Mouse (Mus musculus): ENCODE measurements around the gene Casp3. TPM values are rescaled to one million over a fixed set of nuclear protein-coding genes. Genes with fewer than 3 reads are reported as not detected.

The Casp3 gene
- polyA plus RNA-seq, 1 experiment from 2014 or later: 287 TPM

GRCm38 (mm10) chr8:46630932-46631331, 13.8 kb downstream of the Casp3 start:
- WGBS: 96% methylated on average over 4 of the region's 4 CpGs
- H3K4me3 ChIP-seq: no peak overlapping the region
- no peak overlapping the region for H3K27ac ChIP-seq (replicated peaks)
- peaks cover 57% of the 10 kb centered on the region for H3K36me3 ChIP-seq
- H3K27me3 ChIP-seq: no peaks in the 10 kb centered on the region
- no peak for ATAC-seq (replicated peaks)
- H3K9ac ChIP-seq (replicated peaks): no peak overlapping the region
- no peaks in the 10 kb centered on the region for H3K4me1 ChIP-seq
- H3K4me2 ChIP-seq (replicated peaks): no peak overlapping the region
- no peaks in the 10 kb centered on the region for H3K9me3 ChIP-seq

GRCm38 (mm10) chr8:46639010-46639571, 22.0 kb downstream of the Casp3 start:
- H3K36me3 ChIP-seq: peaks cover 50% of the 10 kb centered on the region
- WGBS: 28% methylated on average over 6 of the region's 6 CpGs
- no peak overlapping the region for H3K4me2 ChIP-seq (replicated peaks)
- peaks cover 6% of the 10 kb centered on the region for H3K4me1 ChIP-seq
- ATAC-seq (replicated peaks): peak; percentile 68
- H3K9ac ChIP-seq (replicated peaks): no peak overlapping the region
- no peaks in the 10 kb centered on the region for H3K9me3 ChIP-seq
- no peak overlapping the region for H3K4me3 ChIP-seq
- peak overlapping the region; percentile 29; the same call in 1 of the 2 replicates for H3K27ac ChIP-seq (replicated peaks)
- no peaks in the 10 kb centered on the region for H3K27me3 ChIP-seq

- no peak overlapping the region for H3K4me2 ChIP-seq (replicated peaks)
- no peak for ATAC-seq (replicated peaks)
- no peak overlapping the region for H3K9ac ChIP-seq (replicated peaks)
- peaks cover 6% of the 10 kb centered on the region for H3K4me1 ChIP-seq
- WGBS: 87% methylated on average over 5 of the region's 5 CpGs
- H3K27ac ChIP-seq (replicated peaks): no peak overlapping the region
- H3K27me3 ChIP-seq: no peaks in the 10 kb centered on the region
- peaks cover 42% of the 10 kb centered on the region for H3K36me3 ChIP-seq
- H3K9me3 ChIP-seq: no peaks in the 10 kb centered on the region
- H3K4me3 ChIP-seq: no peak overlapping the region
Measured at GRCm38 (mm10) chr8:46639852-46640251, 22.8 kb downstream of the Casp3 start.

DNA sequence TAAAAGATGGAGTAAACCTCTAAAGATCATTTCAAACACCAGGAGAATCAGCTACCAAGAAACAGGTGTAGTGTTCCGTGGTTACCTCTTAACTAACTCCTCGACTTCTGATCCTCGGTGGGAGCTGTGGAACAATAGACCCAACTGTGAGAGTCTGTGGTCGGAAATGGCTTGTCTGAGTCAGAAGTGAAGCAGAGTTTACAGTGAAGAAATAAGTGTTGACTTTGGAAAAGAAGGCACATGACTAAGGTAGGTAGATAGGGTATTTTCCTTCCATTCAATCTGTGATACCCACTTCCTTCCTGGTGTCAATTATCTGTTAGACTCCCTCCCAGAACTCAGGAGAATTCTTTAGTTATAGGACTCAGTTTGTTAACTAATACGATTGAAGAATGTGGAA, 24.2 kb downstream of the Casp3 start:
- H3K27ac ChIP-seq (replicated peaks): no peak overlapping the region
- no peak overlapping the region for H3K4me2 ChIP-seq (replicated peaks)
- H3K4me1 ChIP-seq: peaks cover 6% of the 10 kb centered on the region
- H3K9me3 ChIP-seq: no peaks in the 10 kb centered on the region
- no peaks in the 10 kb centered on the region for H3K27me3 ChIP-seq
- no peak overlapping the region for H3K9ac ChIP-seq (replicated peaks)
- H3K36me3 ChIP-seq: peaks cover 28% of the 10 kb centered on the region
- no peak for ATAC-seq (replicated peaks)
- no peak overlapping the region for H3K4me3 ChIP-seq
- 91% methylated on average over 5 of the region's 5 CpGs for WGBS

- no peaks in the 10 kb centered on the region for H3K36me3 ChIP-seq
- H3K4me1 ChIP-seq: no peaks in the 10 kb centered on the region
- no peak overlapping the region for H3K27ac ChIP-seq (replicated peaks)
- no peak overlapping the region for H3K4me3 ChIP-seq
- H3K9me3 ChIP-seq: no peaks in the 10 kb centered on the region
- no peaks in the 10 kb centered on the region for H3K27me3 ChIP-seq
- no peak overlapping the region for H3K4me2 ChIP-seq (replicated peaks)
- WGBS: 92% methylated on average over 4 of the region's 4 CpGs
- no peak for ATAC-seq (replicated peaks)
- no peak overlapping the region for H3K9ac ChIP-seq (replicated peaks)
Measured at GRCm38 (mm10) chr8:46648421-46648820, 31.3 kb downstream of the Casp3 start.

- no peak overlapping the region for H3K4me3 ChIP-seq
- H3K4me2 ChIP-seq (replicated peaks): no peak overlapping the region
- no peaks in the 10 kb centered on the region for H3K4me1 ChIP-seq
- H3K27ac ChIP-seq (replicated peaks): no peak overlapping the region
- no peak overlapping the region for H3K9ac ChIP-seq (replicated peaks)
- no peaks in the 10 kb centered on the region for H3K36me3 ChIP-seq
- 83% methylated on average over 9 of the region's 9 CpGs for WGBS
- no peak for ATAC-seq (replicated peaks)
- no peaks in the 10 kb centered on the region for H3K27me3 ChIP-seq
- H3K9me3 ChIP-seq: no peaks in the 10 kb centered on the region
Measured at GRCm38 (mm10) chr8:46651872-46652271, 34.8 kb downstream of the Casp3 start.

- no peaks in the 10 kb centered on the region for H3K9me3 ChIP-seq
- no peaks in the 10 kb centered on the region for H3K27me3 ChIP-seq
- no peak overlapping the region for H3K9ac ChIP-seq (replicated peaks)
- no peak for ATAC-seq (replicated peaks)
- no peaks in the 10 kb centered on the region for H3K36me3 ChIP-seq
- WGBS: 92% methylated on average over 2 of the region's 2 CpGs
- no peak overlapping the region for H3K4me3 ChIP-seq
- H3K27ac ChIP-seq (replicated peaks): no peak overlapping the region
- H3K4me1 ChIP-seq: no peaks in the 10 kb centered on the region
- H3K4me2 ChIP-seq (replicated peaks): no peak overlapping the region
Measured at GRCm38 (mm10) chr8:46655919-46656318, 38.8 kb downstream of the Casp3 start.

DNA sequence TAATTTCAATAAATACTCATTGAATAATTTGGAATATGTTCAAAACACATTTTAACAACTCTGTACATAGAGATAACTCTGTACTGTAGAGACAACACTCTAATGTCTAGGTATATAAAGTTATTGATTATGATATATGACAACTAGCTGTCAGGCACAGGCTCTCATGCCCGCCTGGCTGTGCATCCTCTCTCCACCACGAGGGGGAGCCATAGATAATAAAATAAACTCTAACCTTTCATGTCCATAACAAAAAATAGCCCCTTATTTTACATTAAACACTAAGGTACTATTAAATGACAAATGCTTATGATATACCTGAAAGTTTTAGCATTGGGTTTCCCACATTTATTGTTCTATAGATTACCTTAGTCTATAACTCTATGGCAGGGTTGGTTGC, 54.4 kb downstream of the Casp3 start:
- Histone ChIP-seq H3K27ac (replicated peaks) (no peak overlapping the region), H3K4me3 (no peak overlapping the region), H3K9ac (replicated peaks) (no peak overlapping the region), H3K4me1 (no peaks in the 10 kb centered on the region), H3K4me2 (replicated peaks) (no peak overlapping the region), H3K27me3 (no peaks in the 10 kb centered on the region), H3K9me3 (no peaks in the 10 kb centered on the region), H3K36me3 (no peaks in the 10 kb centered on the region)
- WGBS: 1% methylated on average over 2 of the region's 2 CpGs
- ATAC-seq (replicated peaks): no peak

DNA sequence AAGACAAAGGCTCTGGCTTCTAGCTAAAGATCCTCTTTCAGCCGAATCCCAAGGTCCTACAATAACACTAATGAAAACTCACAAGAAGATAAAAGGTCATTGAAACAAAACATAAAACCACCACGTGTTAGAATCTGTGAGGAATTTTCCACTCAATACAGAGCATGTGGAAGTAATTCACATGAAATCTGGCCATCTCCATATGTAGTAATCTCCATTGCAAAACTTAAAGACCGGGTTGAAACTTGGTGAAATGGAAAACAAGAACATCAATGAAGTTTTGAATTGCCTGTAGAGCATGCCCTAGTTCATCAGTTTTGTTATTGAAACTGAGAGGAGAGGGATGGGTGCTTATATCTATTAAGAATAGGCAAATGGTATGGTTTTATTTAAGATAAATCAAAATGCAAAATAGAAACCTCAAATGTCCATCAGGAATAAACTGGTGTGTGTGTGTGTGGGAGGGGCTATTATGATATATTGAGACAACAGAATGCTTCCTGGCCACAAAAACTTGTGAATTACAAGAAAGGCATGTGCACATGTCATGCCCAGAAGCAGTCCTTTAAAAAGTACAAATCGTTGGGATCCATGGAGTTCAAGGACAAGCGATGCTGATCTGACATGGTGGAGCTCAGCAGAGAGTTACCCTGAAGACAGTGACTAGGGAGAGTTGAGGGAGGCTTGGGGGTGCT, 63.7 kb downstream of the Casp3 start:
- no peak overlapping the region for H3K9ac ChIP-seq (replicated peaks)
- ATAC-seq (replicated peaks): no peak
- H3K36me3 ChIP-seq: no peaks in the 10 kb centered on the region
- H3K4me2 ChIP-seq (replicated peaks): no peak overlapping the region
- H3K4me1 ChIP-seq: no peaks in the 10 kb centered on the region
- WGBS: 63% methylated on average over 5 of the region's 5 CpGs
- H3K27ac ChIP-seq (replicated peaks): no peak overlapping the region
- no peaks in the 10 kb centered on the region for H3K9me3 ChIP-seq
- H3K4me3 ChIP-seq: no peak overlapping the region
- no peaks in the 10 kb centered on the region for H3K27me3 ChIP-seq

DNA sequence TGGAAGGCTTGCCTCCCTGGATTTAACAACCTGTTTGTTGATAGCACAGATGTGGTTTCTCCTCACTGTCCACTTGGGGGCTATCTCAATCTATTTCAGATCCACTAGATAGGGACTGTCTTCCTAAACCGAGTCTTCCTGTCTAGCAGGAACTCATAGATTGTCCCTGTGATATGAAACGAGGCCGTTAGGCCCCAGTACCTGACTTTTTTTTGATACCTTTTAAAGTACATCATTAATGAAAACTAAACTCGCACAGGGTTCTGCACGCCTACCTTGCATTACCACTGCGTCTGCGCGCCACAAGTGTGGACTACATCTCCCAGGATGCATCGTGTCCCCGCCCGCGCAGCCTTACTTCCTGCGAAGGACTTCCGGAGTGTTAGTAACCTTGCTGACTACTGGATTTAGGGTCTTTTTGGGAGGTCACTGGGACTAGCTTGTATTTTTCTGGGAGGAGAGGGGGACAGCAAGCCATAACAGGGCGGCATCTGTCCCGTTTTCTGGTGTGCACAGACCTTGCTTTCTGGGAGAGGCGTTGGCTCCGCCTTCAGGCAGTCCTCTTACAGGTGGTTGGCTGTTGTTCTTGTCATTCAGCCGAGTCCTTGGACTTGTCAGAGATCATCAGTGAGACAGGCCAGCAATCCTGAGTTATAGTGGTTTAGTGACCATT, 69.7 kb downstream of the Casp3 start:
- WGBS: 1% methylated on average over 19 of the region's 19 CpGs
- Histone ChIP-seq H3K27me3 (no peaks in the 10 kb centered on the region), H3K36me3 (no peaks in the 10 kb centered on the region), H3K4me2 (replicated peaks) (peak overlapping the region; percentile 48), H3K9me3 (no peaks in the 10 kb centered on the region), H3K4me3 (peak overlapping the region; percentile 77), H3K4me1 (no peaks in the 10 kb centered on the region), H3K9ac (replicated peaks) (peak overlapping the region; percentile 78), H3K27ac (replicated peaks) (peak overlapping the region; percentile 91)
- ATAC-seq (replicated peaks): peak; percentile 100
